Mouse (Mus musculus): ENCODE data around the gene Fxn.

The Fxn gene

GRCm38 (mm10) chr19:24280601-24281228 is at the start of gene Fxn:
Gene Fxn (minus strand): TSS chr19:24280605.
- in situ Hi-C loops (cut with MboI; ENCODE audit: low pct_unique_long_range_greater_than_20kb in 1 of 2, low sequenced_read_pairs in 2 of 2, unreplicated experiment in 1 of 2), result loop anchor here in 1 of 2 experiments (25.0 kb wide), 1 partner anchor 332 kb away; no protein-coding TSS in a partner anchor

- in situ Hi-C loops (cut with MboI; ENCODE audit: low pct_unique_long_range_greater_than_20kb in 1 of 2, low sequenced_read_pairs in 2 of 2, unreplicated experiment in 1 of 2), result no loop called here
These were observed 47.5 kb upstream of the Fxn start for GRCm38 (mm10) chr19:24327921-24328320.

- in situ Hi-C loops (cut with MboI; ENCODE audit: low pct_unique_long_range_greater_than_20kb in 1 of 2, low sequenced_read_pairs in 2 of 2, unreplicated experiment in 1 of 2), result no loop called here
These were observed 46.6 kb upstream of the Fxn start for GRCm38 (mm10) chr19:24326969-24327368.

GRCm38 (mm10) chr19:24325692-24326091 is 45.3 kb upstream of the Fxn start:
- in situ Hi-C loops (cut with MboI; ENCODE audit: low pct_unique_long_range_greater_than_20kb in 1 of 2, low sequenced_read_pairs in 2 of 2, unreplicated experiment in 1 of 2), result no loop called here

- in situ Hi-C loops (cut with MboI; ENCODE audit: low pct_unique_long_range_greater_than_20kb in 1 of 2, low sequenced_read_pairs in 2 of 2, unreplicated experiment in 1 of 2), result loop anchor here in 1 of 2 experiments (25.0 kb wide), 1 partner anchor 538 kb away; the partner anchor contains the start of gene Pgm5
These were observed 43.6 kb upstream of the Fxn start for GRCm38 (mm10) chr19:24323841-24324613.

GRCm38 (mm10) chr19:24321900-24322311 is 41.5 kb upstream of the Fxn start:
- in situ Hi-C loops (cut with MboI; ENCODE audit: low pct_unique_long_range_greater_than_20kb in 1 of 2, low sequenced_read_pairs in 2 of 2, unreplicated experiment in 1 of 2), result loop anchor here in 1 of 2 experiments (25.0 kb wide), 1 partner anchor 540 kb away; the partner anchor contains the start of gene Pgm5

GRCm38 (mm10) chr19:24321211-24321899 is 41.0 kb upstream of the Fxn start:
- in situ Hi-C loops (cut with MboI; ENCODE audit: low pct_unique_long_range_greater_than_20kb in 1 of 2, low sequenced_read_pairs in 2 of 2, unreplicated experiment in 1 of 2), result loop anchor here in 1 of 2 experiments (25.0 kb wide), 1 partner anchor 541 kb away; the partner anchor contains the start of gene Pgm5

- in situ Hi-C loops (cut with MboI; ENCODE audit: low pct_unique_long_range_greater_than_20kb in 1 of 2, low sequenced_read_pairs in 2 of 2, unreplicated experiment in 1 of 2), result loop anchor here in 1 of 2 experiments (25.0 kb wide), 1 partner anchor 544 kb away; the partner anchor contains the start of gene Pgm5
These were observed 37.8 kb upstream of the Fxn start for GRCm38 (mm10) chr19:24318172-24318571.

GRCm38 (mm10) chr19:24317731-24318130 is 37.3 kb upstream of the Fxn start:
- in situ Hi-C loops (cut with MboI; ENCODE audit: low pct_unique_long_range_greater_than_20kb in 1 of 2, low sequenced_read_pairs in 2 of 2, unreplicated experiment in 1 of 2), result loop anchor here in 1 of 2 experiments (25.0 kb wide), 1 partner anchor 545 kb away; the partner anchor contains the start of gene Pgm5

GRCm38 (mm10) chr19:24317038-24317591 is 36.7 kb upstream of the Fxn start:
- in situ Hi-C loops (cut with MboI; ENCODE audit: low pct_unique_long_range_greater_than_20kb in 1 of 2, low sequenced_read_pairs in 2 of 2, unreplicated experiment in 1 of 2), result loop anchor here in 1 of 2 experiments (25.0 kb wide), 1 partner anchor 545 kb away; the partner anchor contains the start of gene Pgm5

GRCm38 (mm10) chr19:24316060-24316725 is 35.8 kb upstream of the Fxn start:
- in situ Hi-C loops (cut with MboI; ENCODE audit: low pct_unique_long_range_greater_than_20kb in 1 of 2, low sequenced_read_pairs in 2 of 2, unreplicated experiment in 1 of 2), result loop anchor here in 1 of 2 experiments (25.0 kb wide), 1 partner anchor 546 kb away; the partner anchor contains the start of gene Pgm5

- in situ Hi-C loops (cut with MboI; ENCODE audit: low pct_unique_long_range_greater_than_20kb in 1 of 2, low sequenced_read_pairs in 2 of 2, unreplicated experiment in 1 of 2), result loop anchor here in 1 of 2 experiments (25.0 kb wide), 1 partner anchor 547 kb away; the partner anchor contains the start of gene Pgm5
These were observed 34.8 kb upstream of the Fxn start for GRCm38 (mm10) chr19:24315234-24315633.

- in situ Hi-C loops (cut with MboI; ENCODE audit: low pct_unique_long_range_greater_than_20kb in 1 of 2, low sequenced_read_pairs in 2 of 2, unreplicated experiment in 1 of 2), result loop anchor here in 1 of 2 experiments (25.0 kb wide), 1 partner anchor 548 kb away; the partner anchor contains the start of gene Pgm5
These were observed 34.3 kb upstream of the Fxn start for GRCm38 (mm10) chr19:24314676-24315075.

GRCm38 (mm10) chr19:24312556-24313342 is 32.3 kb upstream of the Fxn start:
- in situ Hi-C loops (cut with MboI; ENCODE audit: low pct_unique_long_range_greater_than_20kb in 1 of 2, low sequenced_read_pairs in 2 of 2, unreplicated experiment in 1 of 2), result loop anchor here in 1 of 2 experiments (25.0 kb wide), 1 partner anchor 550 kb away; the partner anchor contains the start of gene Pgm5

- in situ Hi-C loops (cut with MboI; ENCODE audit: low pct_unique_long_range_greater_than_20kb in 1 of 2, low sequenced_read_pairs in 2 of 2, unreplicated experiment in 1 of 2), result loop anchor here in 1 of 2 experiments (25.0 kb wide), 1 partner anchor 550 kb away; the partner anchor contains the start of gene Pgm5
These were observed 31.6 kb upstream of the Fxn start for GRCm38 (mm10) chr19:24312046-24312445.

GRCm38 (mm10) chr19:24308305-24308705 is 27.9 kb upstream of the Fxn start:
- in situ Hi-C loops (cut with MboI; ENCODE audit: low pct_unique_long_range_greater_than_20kb in 1 of 2, low sequenced_read_pairs in 2 of 2, unreplicated experiment in 1 of 2), result loop anchor here in 1 of 2 experiments (25.0 kb wide), 1 partner anchor 554 kb away; the partner anchor contains the start of gene Pgm5

Data from mouse embryonic stem cell (cell line).